Mouse (Mus musculus): ENCODE measurements at regions not wholly inside any gene's neighbourhood (a gene's known extent, or its start where the extent isn't known, plus 50 kb on each side); places are given as distances from the start of the nearest gene placed in this dataset.
A peak's percentile ranks its signal among the peaks of the same experiment; 100 is the strongest.

- Histone ChIP-seq H3K36me3 (no peaks in the 10 kb centered on the region), H3K27me3 (0 out of 2 replicates have a peak, but pooled peaks cover 5% of the 10 kb centered on the region), H3K4me2 (replicated peaks) (no peak overlapping the region), H3K4me3 (replicated peaks) (no peak overlapping the region), H3K9ac (replicated peaks) (no peak overlapping the region), H3K27ac (no peak overlapping the region), H3K9me3 (peaks cover 10% of the 10 kb centered on the region), H3K4me1 (replicated peaks) (no peaks in the 10 kb centered on the region)
- ATAC-seq: no peak
- WGBS: 71% methylated on average over 22 of the region's 22 CpGs
Measured at GRCm38 (mm10) chr5:139625871-139626460, 82.7 kb downstream of the Uncx start.

DNA sequence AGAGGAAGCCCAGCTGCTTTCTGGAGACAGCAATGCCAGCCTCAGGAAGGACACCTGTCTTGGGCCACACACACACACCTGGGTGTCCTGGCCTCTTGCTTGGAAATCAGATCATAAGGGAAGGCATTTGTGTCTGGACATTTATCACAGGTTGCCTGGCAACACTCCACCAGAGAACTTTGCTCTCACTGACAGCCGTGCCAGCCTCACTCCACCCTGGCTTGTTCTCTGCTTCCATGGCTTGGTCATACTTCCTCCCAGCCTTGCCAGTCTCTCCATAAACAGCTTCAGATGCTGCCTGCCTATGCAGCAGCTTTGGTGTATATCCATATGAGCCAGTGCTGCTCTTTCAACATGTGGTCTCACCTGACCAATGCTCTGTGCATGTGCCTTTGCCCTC, 84.3 kb downstream of the Uncx start:
- Histone ChIP-seq H3K27ac (no peak overlapping the region), H3K9me3 (peaks cover 10% of the 10 kb centered on the region), H3K36me3 (no peaks in the 10 kb centered on the region), H3K4me2 (replicated peaks) (no peak overlapping the region), H3K27me3 (0 out of 2 replicates have a peak, but pooled peaks cover 3% of the 10 kb centered on the region), H3K4me1 (replicated peaks) (no peaks in the 10 kb centered on the region), H3K9ac (replicated peaks) (no peak overlapping the region), H3K4me3 (replicated peaks) (no peak overlapping the region)
- WGBS: 70% methylated on average over 1 of the region's 1 CpGs
- no peak for ATAC-seq

DNA sequence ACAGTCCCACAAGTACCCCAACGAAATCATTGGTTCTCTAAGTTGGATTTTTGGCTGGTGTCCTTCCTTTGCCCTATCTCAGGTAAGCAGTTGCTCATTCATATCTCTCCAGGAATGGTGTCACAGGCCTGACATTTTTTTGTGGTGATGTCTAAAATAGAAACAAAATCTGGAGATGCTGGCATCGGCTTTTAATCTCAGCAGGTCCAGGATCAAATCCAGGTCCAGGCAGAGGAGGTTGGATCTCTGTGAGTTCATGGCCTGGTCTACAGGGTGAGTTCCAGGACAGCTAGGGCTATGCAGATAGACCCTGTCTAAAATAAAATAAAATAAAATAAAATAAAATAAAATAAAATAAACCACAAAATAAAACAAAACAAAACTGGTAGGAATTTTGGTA, 93.7 kb downstream of the Uncx start:
- Histone ChIP-seq H3K4me1 (replicated peaks) (peaks cover 13% of the 10 kb centered on the region), H3K27ac (no peak overlapping the region), H3K36me3 (no peaks in the 10 kb centered on the region), H3K9me3 (no peaks in the 10 kb centered on the region), H3K27me3 (no peaks in the 10 kb centered on the region), H3K4me3 (replicated peaks) (no peak overlapping the region), H3K9ac (replicated peaks) (no peak overlapping the region), H3K4me2 (replicated peaks) (no peak overlapping the region)
- no peak for ATAC-seq
- 97% methylated on average over 2 of the region's 2 CpGs for WGBS

GRCm38 (mm10) chr5:139640652-139641612, 95.2 kb downstream of the Micall2 start:
- H3K9ac ChIP-seq (replicated peaks): no peak overlapping the region
- H3K4me2 ChIP-seq (replicated peaks): no peak overlapping the region
- WGBS: 58% methylated on average over 16 of the region's 16 CpGs
- H3K36me3 ChIP-seq: no peaks in the 10 kb centered on the region
- H3K9me3 ChIP-seq: peaks cover 2% of the 10 kb centered on the region; the same call in 1 of the 2 replicates
- H3K27me3 ChIP-seq: no peaks in the 10 kb centered on the region
- H3K27ac ChIP-seq: peak overlapping the region; percentile 53
- ATAC-seq: peak; percentile 40; the same call in 1 of the 2 replicates
- H3K4me3 ChIP-seq (replicated peaks): no peak overlapping the region
- peaks cover 13% of the 10 kb centered on the region for H3K4me1 ChIP-seq (replicated peaks)

GRCm38 (mm10) chr5:139644816-139645215, 91.3 kb downstream of the Micall2 start:
- no peak overlapping the region for H3K9ac ChIP-seq (replicated peaks)
- H3K4me1 ChIP-seq (replicated peaks): peaks cover 19% of the 10 kb centered on the region
- no peaks in the 10 kb centered on the region for H3K27me3 ChIP-seq
- no peak overlapping the region for H3K4me3 ChIP-seq (replicated peaks)
- no peak overlapping the region for H3K4me2 ChIP-seq (replicated peaks)
- no peak for ATAC-seq
- no peaks in the 10 kb centered on the region for H3K36me3 ChIP-seq
- no peak overlapping the region for H3K27ac ChIP-seq
- peaks cover 2% of the 10 kb centered on the region; the same call in 1 of the 2 replicates for H3K9me3 ChIP-seq
- WGBS: 76% methylated on average over 6 of the region's 6 CpGs

- Histone ChIP-seq H3K36me3 (no peaks in the 10 kb centered on the region), H3K4me3 (replicated peaks) (no peak overlapping the region), H3K9me3 (no peaks in the 10 kb centered on the region), H3K4me2 (replicated peaks) (no peak overlapping the region), H3K27me3 (no peaks in the 10 kb centered on the region), H3K4me1 (replicated peaks) (0 out of 2 replicates have a peak, but pooled peaks cover 9% of the 10 kb centered on the region), H3K27ac (no peak overlapping the region), H3K9ac (replicated peaks) (no peak overlapping the region)
- no peak for ATAC-seq
- WGBS: 44% methylated on average over 4 of the region's 4 CpGs
Measured at GRCm38 (mm10) chr5:139651041-139651440, 85.1 kb downstream of the Micall2 start.

Data from midbrain, embryonic 13.5 days (tissue).